Mouse (Mus musculus): ENCODE measurements around the gene Inip. TPM values are rescaled to one million over a fixed set of nuclear protein-coding genes. Genes with fewer than 3 reads are reported as not detected.

The Inip gene
- total and polyA plus RNA-seq, 3 experiments, result 24.3 to 67.1 (median 38.5) TPM

GRCm38 (mm10) chr4:59805181-59805967 is 4.0 kb upstream of the Inip start, which contains the start of gene Snx30:
Gene Snx30 (plus strand): TSS chr4:59805840.
- Histone ChIP-seq H3K4me2 (ENCODE audit: insufficient read depth, low read depth, poor library complexity, severe bottlenecking) (peak within 1 kb of the TSS; percentile 94), H3K27ac (ENCODE audit: insufficient read depth, low read depth) (peak within 1 kb of the TSS; percentile 90), H3K9me3 (replicated peaks; ENCODE audit: low read length) (no peaks in the 10 kb centered on the region), H3K36me3 (replicated peaks in 1 of 2; ENCODE audit: control insufficient read depth in 1 of 2, insufficient read depth in 1 of 2, low read length in 1 of 2) (peaks cover 0 to 18% of the 10 kb centered on the region in 2 experiments), H3K27me3 (replicated peaks) (no peaks in the 10 kb centered on the region), H3K4me1 (ENCODE audit: control insufficient read depth in 1 of 2, insufficient read depth in 2 of 2) (peaks cover 17 to 73% of the 10 kb centered on the region in 2 experiments), H3K4me3 (replicated peaks in 1 of 3; ENCODE audit: low read depth in 2 of 3, low read length in 2 of 3, poor library complexity in 1 of 3) (peak within 1 kb of the TSS; percentile 77 to 95 (median 93)), H3K9ac (ENCODE audit: insufficient read depth, low read depth) (peak within 1 kb of the TSS; percentile 77), H3K79me2 (replicated peaks; ENCODE audit: control insufficient read depth, extremely low read depth, insufficient read depth, poor library complexity, severe bottlenecking) (peaks cover 10% of the 10 kb centered on the region)
- dilution Hi-C loops (cut with MboI; ENCODE audit: extremely low pct_ligation_motif_present, extremely low pct_unique_long_range_greater_than_20kb, low sequenced_read_pairs) (no loop called here), in situ Hi-C loops (cut with MboI; ENCODE audit: low pct_ligation_motif_present, low pct_unique_long_range_greater_than_20kb, low sequenced_read_pairs) (no loop called here)
- peak; percentile 85 for DNase-seq (ENCODE audit: extremely low read depth)
- TF ChIP-seq HCFC1 (IDR thresholded peaks at IDR 0.05; ENCODE audit: low read depth, low read length) (peak; percentile 11; the same call in 1 of the 2 replicates), JUND (conservative IDR thresholded peaks at IDR 0.05; ENCODE audit: low read depth, low read length) (no peak), MAFK (IDR thresholded peaks at IDR 0.05; ENCODE audit: insufficient replicate concordance, low read length) (no peak), ELF1 (IDR thresholded peaks at IDR 0.05; ENCODE audit: low read depth, low read length) (peak; percentile 82), POLR2AphosphoS2 (IDR thresholded peaks at IDR 0.05; ENCODE audit: low read depth, low read length) (peak; percentile 61; the same call in 1 of the 2 replicates), SMC3 (IDR thresholded peaks at IDR 0.05; ENCODE audit: low read depth, low read length) (0 out of 2 replicates have a peak, but pooled peaks have one; percentile 2), BHLHE40 (IDR thresholded peaks at IDR 0.05; ENCODE audit: low read depth, low read length) (peak; percentile 63), TCF12 (IDR thresholded peaks at IDR 0.05; ENCODE audit: low read depth, low read length) (peak; percentile 57; the same call in 1 of the 2 replicates), CHD2 (IDR thresholded peaks at IDR 0.05; ENCODE audit: low read length) (no peak), EP300 (IDR thresholded peaks at IDR 0.05; ENCODE audit: low read length) (peak; percentile 21; the same call in 1 of the 2 replicates), UBTF (IDR thresholded peaks at IDR 0.05; ENCODE audit: low read depth, low read length) (no peak; the same call in 1 of the 2 replicates), ZNF384 (IDR thresholded peaks at IDR 0.05; ENCODE audit: low read depth, low read length) (no peak), ZKSCAN1 (IDR thresholded peaks at IDR 0.05; ENCODE audit: borderline replicate concordance, low read depth, low read length) (no peak), POLR2A (IDR thresholded peaks at IDR 0.05; ENCODE audit: low read depth, low read length) (peak; percentile 71), NELFE (IDR thresholded peaks at IDR 0.05; ENCODE audit: low read depth, low read length) (peak; percentile 82), RAD21 (IDR thresholded peaks at IDR 0.05; ENCODE audit: low read depth, low read length) (no peak), MEF2A (IDR thresholded peaks at IDR 0.05; ENCODE audit: borderline replicate concordance, low read depth, low read length) (peak; percentile 59), TBP (conservative IDR thresholded peaks at IDR 0.05; ENCODE audit: low read depth, low read length) (no peak), MAX (IDR thresholded peaks at IDR 0.05; ENCODE audit: low read length) (peak; percentile 55), NRF1 (IDR thresholded peaks at IDR 0.05; ENCODE audit: low read depth, low read length) (no peak), USF2 (conservative IDR thresholded peaks at IDR 0.05; ENCODE audit: low read depth, low read length) (no peak), USF1 (IDR thresholded peaks at IDR 0.05; ENCODE audit: low read depth, low read length) (no peak), ZMIZ1 (IDR thresholded peaks at IDR 0.05; ENCODE audit: low read depth, low read length) (peak; percentile 84), E2F4 (IDR thresholded peaks at IDR 0.05; ENCODE audit: insufficient replicate concordance, low read depth, low read length) (0 out of 2 replicates have a peak, but pooled peaks have one; percentile 31), MAZ (IDR thresholded peaks at IDR 0.05; ENCODE audit: low read depth, low read length) (peak; percentile 70), CTCF (conservative IDR thresholded peaks at IDR 0.05 in 1 of 2, IDR thresholded peaks at IDR 0.05 in 1 of 2; ENCODE audit: low read depth in 2 of 2, low read length in 2 of 2) (no peak), ZC3H11A (IDR thresholded peaks at IDR 0.05; ENCODE audit: low read depth, low read length) (no peak), KAT2A (IDR thresholded peaks at IDR 0.05; ENCODE audit: insufficient replicate concordance, low read length) (0 out of 2 replicates have a peak, but pooled peaks have one; percentile 27), PAX5 (IDR thresholded peaks at IDR 0.05; ENCODE audit: low read length) (no peak), CHD1 (IDR thresholded peaks at IDR 0.05; ENCODE audit: low read depth, low read length) (peak; percentile 91), RCOR1 (conservative IDR thresholded peaks at IDR 0.05; ENCODE audit: low read depth, low read length) (peak; percentile 69; the same call in 1 of the 2 replicates), ETS1 (conservative IDR thresholded peaks at IDR 0.05; ENCODE audit: low read depth, low read length) (no peak), MYC (IDR thresholded peaks at IDR 0.05; ENCODE audit: low read depth, low read length) (0 out of 2 replicates have a peak, but pooled peaks have one; percentile 33), MXI1 (IDR thresholded peaks at IDR 0.05; ENCODE audit: low read depth, low read length) (peak; percentile 86), JUN (IDR thresholded peaks at IDR 0.05; ENCODE audit: insufficient read depth, low read depth, low read length) (no peak), SIN3A (IDR thresholded peaks at IDR 0.05; ENCODE audit: low read length) (peak; percentile 41; the same call in 1 of the 2 replicates)
